Mouse (Mus musculus) bone marrow, adult 2 months (tissue): ENCODE measurements around the gene Vmn2r77.
"Not testable (repeated sequence)": the region's sequence is repeated elsewhere in the genome, so short reads cannot be mapped to it uniquely, and the experiment has no call there.

Experiments used
- CTCF ChIP-seq: fragments of 200-500 bp; IDR thresholded peaks from 2 replicates; pipeline ENCODE4 v1.5.1; 2011; ENCODE audit warnings: low read length, control low read depth; ENCODE audit not compliant: control insufficient read depth, insufficient read depth
- POLR2A ChIP-seq: fragments of 200-500 bp; IDR thresholded peaks from 2 replicates; pipeline ENCODE4 v1.6.1; 2011; ENCODE audit warnings: low read depth, mild to moderate bottlenecking, control low read depth, low read length, borderline replicate concordance; ENCODE audit not compliant: control insufficient read depth

DNA sequence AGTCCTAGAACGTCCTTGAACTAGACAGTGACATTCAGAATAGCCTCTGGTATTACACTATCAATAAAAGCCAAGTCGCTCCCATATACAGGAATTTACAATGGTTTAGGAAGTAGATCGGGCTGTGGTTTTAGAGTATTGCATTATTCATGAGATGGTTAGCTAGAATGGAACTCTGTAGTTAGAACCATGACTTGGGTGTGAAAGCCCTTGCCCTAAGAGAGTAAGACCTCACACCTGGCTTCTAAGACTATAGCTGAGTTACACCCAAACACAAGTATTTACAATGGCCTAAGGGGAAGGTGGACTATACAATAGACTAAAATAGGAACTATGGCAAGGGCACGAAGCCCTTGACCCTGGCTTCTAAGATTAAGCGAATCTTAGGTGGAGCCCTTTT is 20.4 kb downstream of the Vmn2r77 start:
- TF ChIP-seq CTCF, POLR2A: not testable (repeated sequence)
